9 mouse cellular contexts compared by ENCODE assay signal in genomic region chr1:94139445-94140062, GRCm38 (mm10).
DNase-seq lines count a peak whose midpoint lies in the region; ATAC-seq and TF ChIP-seq lines count a peak whose summit lies in the region.
"Had no signal": no experiment of that assay in that cellular context is flagged by ENCODE, and none has a peak within 500 bp of the region (broad histone marks: within the 10 kb centered on the region; RNA-seq: fewer than 3 reads in every experiment).

No protein-coding gene starts in this region.

- dilution Hi-C loops in CH12.LX (cut with MboI; ENCODE audit: extremely low pct_ligation_motif_present, extremely low pct_unique_long_range_greater_than_20kb, low sequenced_read_pairs) = no loop called here

- TF ChIP-seq CTCF in intestine, postnatal 0 days (IDR thresholded peaks at IDR 0.05; ENCODE audit: low read depth) = peak; percentile 59
- TF ChIP-seq CTCF in CH12.LX (conservative IDR thresholded peaks at IDR 0.05 in 1 of 2, IDR thresholded peaks at IDR 0.05 in 1 of 2; ENCODE audit: low read depth in 2 of 2, low read length in 2 of 2) = peak in 1 of 2 experiments; percentile 66; a peak in 3 of 4 replicates
- peak; percentile 75 for TF ChIP-seq CTCF in hindbrain, postnatal 0 days (IDR thresholded peaks at IDR 0.05; ENCODE audit: low read depth)

- H3K4me2 ChIP-seq in intestine, postnatal 0 days (replicated peaks; ENCODE audit: low read depth) = no peak overlapping the region
- no peak overlapping the region for H3K4me2 ChIP-seq in intestine, embryonic 16.5 days (ENCODE audit: low read depth, low read length)
- no peak overlapping the region for H3K4me2 ChIP-seq in CH12.LX (ENCODE audit: insufficient read depth, low read depth, poor library complexity, severe bottlenecking)
- no peak overlapping the region for H3K4me2 ChIP-seq in hindbrain, postnatal 0 days (ENCODE audit: low read depth, low read length)

- no peaks in the 10 kb centered on the region for H3K36me3 ChIP-seq in intestine, postnatal 0 days (ENCODE audit: control insufficient read depth, insufficient read depth)
- H3K36me3 ChIP-seq in intestine, embryonic 16.5 days (ENCODE audit: control insufficient read depth, insufficient read depth, low read length) = no peaks in the 10 kb centered on the region
- H3K36me3 ChIP-seq in CH12.LX (replicated peaks in 1 of 2; ENCODE audit: control insufficient read depth in 1 of 2, insufficient read depth in 1 of 2, low read length in 1 of 2) = no peaks in the 10 kb centered on the region
- H3K36me3 ChIP-seq in hindbrain, postnatal 0 days (ENCODE audit: insufficient read depth, low read length) = no peaks in the 10 kb centered on the region

- no peak overlapping the region for H3K27ac ChIP-seq in intestine, postnatal 0 days (ENCODE audit: low read depth, low read length)
- no peak overlapping the region for H3K27ac ChIP-seq in intestine, embryonic 16.5 days (ENCODE audit: low read length)
- H3K27ac ChIP-seq in CH12.LX (ENCODE audit: insufficient read depth, low read depth) = no peak overlapping the region
- H3K27ac ChIP-seq in hindbrain, postnatal 0 days = no peak overlapping the region

- in situ Hi-C loops in CH12.LX (cut with MboI; ENCODE audit: low pct_ligation_motif_present, low pct_unique_long_range_greater_than_20kb, low sequenced_read_pairs) = no loop called here

- no peaks in the 10 kb centered on the region for H3K4me1 ChIP-seq in intestine, postnatal 0 days (replicated peaks; ENCODE audit: control insufficient read depth, insufficient read depth, low read length)
- no peaks in the 10 kb centered on the region for H3K4me1 ChIP-seq in intestine, embryonic 16.5 days (ENCODE audit: control insufficient read depth, insufficient read depth, low read length)
- no peaks in the 10 kb centered on the region for H3K4me1 ChIP-seq in CH12.LX (ENCODE audit: control insufficient read depth in 1 of 2, insufficient read depth in 2 of 2)
- H3K4me1 ChIP-seq in hindbrain, postnatal 0 days (ENCODE audit: insufficient read depth, low read length) = no peaks in the 10 kb centered on the region

- no peak for TF ChIP-seq POLR2A in CH12.LX (IDR thresholded peaks at IDR 0.05; ENCODE audit: low read depth, low read length)

- no peak for TF ChIP-seq EP300 in CH12.LX (IDR thresholded peaks at IDR 0.05; ENCODE audit: low read length)

- no peaks in the 10 kb centered on the region for H3K79me2 ChIP-seq in CH12.LX (replicated peaks; ENCODE audit: control insufficient read depth, extremely low read depth, insufficient read depth, poor library complexity, severe bottlenecking)

- peak; percentile 80 for TF ChIP-seq RAD21 in CH12.LX (IDR thresholded peaks at IDR 0.05; ENCODE audit: low read depth, low read length)

- H3K4me3 ChIP-seq in intestine, postnatal 0 days (ENCODE audit: low read depth, low read length) = no peak overlapping the region
- no peak overlapping the region for H3K4me3 ChIP-seq in intestine, embryonic 16.5 days (ENCODE audit: low read length)
- no peak overlapping the region for H3K4me3 ChIP-seq in CH12.LX (replicated peaks in 1 of 3; ENCODE audit: low read depth in 2 of 3, low read length in 2 of 3, poor library complexity in 1 of 3)
- H3K4me3 ChIP-seq in hindbrain, postnatal 0 days (ENCODE audit: low read length) = no peak overlapping the region

- H3K9ac ChIP-seq in intestine, postnatal 0 days (ENCODE audit: low read depth, low read length) = no peak overlapping the region
- H3K9ac ChIP-seq in intestine, embryonic 16.5 days (ENCODE audit: low read depth, low read length) = no peak overlapping the region
- H3K9ac ChIP-seq in CH12.LX (ENCODE audit: insufficient read depth, low read depth) = no peak overlapping the region
- H3K9ac ChIP-seq in hindbrain, postnatal 0 days (replicated peaks; ENCODE audit: low read length) = no peak overlapping the region

- H3K27me3 ChIP-seq in intestine, postnatal 0 days (replicated peaks; ENCODE audit: control insufficient read depth, insufficient read depth, low read length) = no peaks in the 10 kb centered on the region
- no peaks in the 10 kb centered on the region for H3K27me3 ChIP-seq in intestine, embryonic 16.5 days (replicated peaks; ENCODE audit: control insufficient read depth, insufficient read depth, low read length)
- no peaks in the 10 kb centered on the region for H3K27me3 ChIP-seq in CH12.LX (replicated peaks)
- H3K27me3 ChIP-seq in hindbrain, postnatal 0 days (ENCODE audit: insufficient read depth, low read length) = no peaks in the 10 kb centered on the region

- no peak for ATAC-seq in intestine, postnatal 0 days
- no peak for ATAC-seq in intestine, embryonic 16.5 days
- peak; percentile 32; the same call in 1 of the 2 replicates for ATAC-seq in hindbrain, postnatal 0 days

- DNase-seq in CH12.LX (ENCODE audit: extremely low read depth) (peak; percentile 13), R1 (ENCODE audit: low read depth, low spot score) (peak; percentile 32)
- DNase-seq in hindbrain, postnatal 0 days (ENCODE audit: low spot score) = peak; percentile 79
- DNase-seq in urinary bladder, adult 18-20 months (ENCODE audit: low spot score in 2 of 2) = no peak
- DNase-seq in kidney, adult 11 months = no peak
- DNase-seq in gastrocnemius, postnatal 4 days (ENCODE audit: low spot score in 2 of 2) = no peak
- DNase-seq: cerebellum, adult 18-20 months had no signal

- WGBS in intestine, postnatal 0 days = 78% methylated on average over 5 of the region's 5 CpGs
- 80% methylated on average over 5 of the region's 5 CpGs for WGBS in intestine, embryonic 16.5 days
- 74% methylated on average over 5 of the region's 5 CpGs for WGBS in hindbrain, postnatal 0 days

- H3K9me3 ChIP-seq in intestine, postnatal 0 days (ENCODE audit: control insufficient read depth) = no peaks in the 10 kb centered on the region
- H3K9me3 ChIP-seq in intestine, embryonic 16.5 days (ENCODE audit: control insufficient read depth, low read length) = no peaks in the 10 kb centered on the region
- no peaks in the 10 kb centered on the region for H3K9me3 ChIP-seq in CH12.LX (replicated peaks; ENCODE audit: low read length)
- no peaks in the 10 kb centered on the region for H3K9me3 ChIP-seq in hindbrain, postnatal 0 days (ENCODE audit: low read length)

TF ChIP-seq in CH12.LX, 34 proteins besides CTCF, POLR2A, EP300 and RAD21:
- no peak for TF ChIP-seq E2F4 (IDR thresholded peaks at IDR 0.05; ENCODE audit: insufficient replicate concordance, low read depth, low read length)
- peak; percentile 67 for TF ChIP-seq ZNF384 (IDR thresholded peaks at IDR 0.05; ENCODE audit: low read depth, low read length)
- peak; percentile 54 for TF ChIP-seq SMC3 (IDR thresholded peaks at IDR 0.05; ENCODE audit: low read depth, low read length)

Comparison
In these comparisons a context has a peak if more than half of its experiments do, and no peak if none do; other contexts are left out.
1. DNase-seq: peak in CH12.LX (single experiment), R1 (single experiment) and hindbrain, postnatal 0 days (single experiment); none in urinary bladder, adult 18-20 months (0 of 2), kidney, adult 11 months (single experiment) and gastrocnemius, postnatal 4 days (0 of 2).